Mouse (Mus musculus) liver, adult 2 months (tissue): ENCODE measurements around the gene Unc13b. TPM values are rescaled to one million over a fixed set of nuclear protein-coding genes. Genes with fewer than 3 reads are reported as not detected.

Experiments used
- DNase-seq: peaks from one replicate; pipeline ENCODE4 v3.0.0-alpha.2; 2011; ENCODE audit warnings: low read depth, low spot score; ENCODE audit errors: extremely low read depth
- H3K27ac ChIP-seq: fragments of 200-500 bp; replicated peaks from 2 replicates; pipeline ENCODE4 v1.5.1; 2012; ENCODE audit warnings: low read depth, mild to moderate bottlenecking, control low read depth, inconsistent platforms, low read length; ENCODE audit not compliant: insufficient read depth
- H3K27me3 ChIP-seq: fragments of 200-500 bp; 2 replicates; pipeline ENCODE4 v1.6.1; 2012; ENCODE audit warnings: mild to moderate bottlenecking, moderate library complexity, low read length, inconsistent platforms; ENCODE audit not compliant: control insufficient read depth, insufficient read depth
- H3K36me3 ChIP-seq: fragments of 200-500 bp; 2 replicates; pipeline ENCODE4 v1.6.1; 2012; ENCODE audit warnings: low read length, inconsistent platforms; ENCODE audit not compliant: control insufficient read depth, insufficient read depth
- H3K4me1 ChIP-seq: fragments of 200-500 bp; 2 replicates; pipeline ENCODE4 v1.6.1; 2011; ENCODE audit warnings: low read length; ENCODE audit not compliant: control insufficient read depth, insufficient read depth
- H3K4me3 ChIP-seq: fragments of 200-500 bp; 2 replicates; pipeline ENCODE4 v1.5.1; 2011; ENCODE audit warnings: low read depth, mild to moderate bottlenecking, control low read depth, low read length, moderate library complexity; ENCODE audit not compliant: insufficient read depth
- H3K79me2 ChIP-seq: fragments of 200-500 bp; 2 replicates; pipeline ENCODE4 v1.6.1; 2012; ENCODE audit warnings: inconsistent platforms, mild to moderate bottlenecking, low read length, moderate library complexity; ENCODE audit not compliant: control insufficient read depth, insufficient read depth
- H3K9ac ChIP-seq: fragments of 200-500 bp; 2 replicates; pipeline ENCODE4 v1.6.1; 2012; ENCODE audit warnings: low read depth, mild to moderate bottlenecking, control low read depth, inconsistent platforms, low read length
- CTCF ChIP-seq: fragments of 200-500 bp; IDR thresholded peaks from 2 replicates; pipeline ENCODE4 v1.5.1; 2011; ENCODE audit warnings: low read depth, low read length, control low read depth
- POLR2A ChIP-seq: fragments of 200-500 bp; IDR thresholded peaks from 2 replicates; pipeline ENCODE4 v1.6.1; 2011; ENCODE audit warnings: low read length, control low read depth; ENCODE audit not compliant: insufficient read depth; ENCODE audit errors: extremely low read depth
- WGBS: fragments of 180-500 bp; shearing (Covaris S2); methylation state at CpG from one replicate; pipeline ENCODE4 v1.1.7; 2018; 5-methylcytosine and 5-hydroxymethylcytosine counted together
- polyA plus RNA-seq: library from polyadenylated mRNA; depleted of rRNA; stranded (reverse); fragments of >200 nt; gene quantifications from 2 replicates; pipeline ENCODE4 v1.2.3, GENCODE M21; 2012
- total RNA-seq: library from RNA; depleted of rRNA; stranded (reverse); fragments of >200 nt; gene quantifications from 2 replicates; pipeline ENCODE4 v1.2.3, GENCODE M21; 2014

The Unc13b gene
- total and polyA plus RNA-seq, 2 experiments: 2.6 to 3.7 TPM

DNA sequence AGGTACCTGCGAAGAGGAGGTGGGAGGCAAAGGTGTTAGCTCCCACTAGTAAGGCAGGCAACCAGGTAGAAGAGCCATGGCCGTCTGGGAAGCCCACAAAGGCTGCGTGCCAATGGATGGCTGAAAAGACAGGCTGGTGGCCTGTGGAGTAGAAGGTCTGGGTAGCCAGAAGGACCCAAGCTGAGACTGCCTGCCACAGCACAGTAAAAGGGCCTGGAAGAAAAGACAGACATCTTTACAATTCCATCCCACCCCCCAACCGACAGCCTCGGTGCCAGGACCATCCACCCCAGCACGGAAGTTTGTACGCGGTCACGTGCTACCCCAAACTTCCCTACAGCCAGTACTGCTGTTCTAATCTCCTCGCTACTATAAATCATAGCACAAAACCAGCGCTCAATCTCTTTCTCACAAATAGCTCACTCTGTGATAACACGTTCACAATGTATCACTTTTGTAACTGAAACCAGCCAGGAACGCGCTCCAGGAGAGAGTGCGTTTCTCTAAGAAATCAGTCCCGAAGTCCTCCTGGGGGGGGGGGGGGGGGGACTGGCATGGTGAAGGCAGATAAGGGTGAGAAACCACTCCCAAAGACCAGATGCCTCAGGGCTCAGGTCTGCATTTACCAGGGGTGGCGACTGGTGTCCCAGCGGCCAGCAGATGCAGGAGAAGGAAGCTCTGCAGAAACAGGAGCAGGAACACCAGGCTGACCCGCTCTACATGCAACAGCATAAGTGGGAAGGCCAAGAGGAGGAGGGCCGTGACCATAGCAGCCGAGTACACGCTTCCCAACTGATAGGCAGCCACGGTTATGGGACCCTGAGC lies 38.9 kb upstream of the Unc13b start:
- no peak overlapping the region for H3K27ac ChIP-seq
- no peak overlapping the region for H3K4me3 ChIP-seq
- TF ChIP-seq POLR2A (no peak), CTCF (no peak)
- H3K9ac ChIP-seq: no peak overlapping the region
- DNase-seq: no peak
- peaks cover 7% of the 10 kb centered on the region; the same call in 1 of the 2 replicates for H3K36me3 ChIP-seq
- 96% methylated on average over 23 of the region's 23 CpGs for WGBS
- no peaks in the 10 kb centered on the region for H3K27me3 ChIP-seq
- H3K4me1 ChIP-seq: peaks cover 6% of the 10 kb centered on the region
- H3K79me2 ChIP-seq: no peaks in the 10 kb centered on the region

DNA sequence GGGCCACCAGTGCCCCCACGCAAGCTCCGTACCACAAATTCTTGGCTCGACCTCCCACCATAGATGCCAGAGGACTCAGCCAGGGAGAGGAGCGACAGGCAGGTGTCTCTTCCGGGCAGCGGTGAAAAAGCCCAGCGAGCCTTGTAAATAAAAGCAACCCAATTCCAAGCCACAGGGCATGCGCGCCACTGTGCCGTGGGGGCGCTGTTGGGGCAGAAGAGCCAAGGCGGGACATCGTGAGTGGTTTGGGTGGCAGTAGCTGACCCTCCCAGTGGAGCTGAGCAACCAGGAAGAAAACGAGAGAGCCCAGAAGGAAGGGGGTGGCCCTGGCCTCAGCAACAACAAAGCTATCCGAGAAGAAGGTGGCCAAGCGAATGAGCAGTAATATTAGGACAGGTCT lies 37.9 kb upstream of the Unc13b start:
- no peak for DNase-seq
- H3K4me1 ChIP-seq: peaks cover 9% of the 10 kb centered on the region
- 95% methylated on average over 16 of the region's 16 CpGs for WGBS
- H3K27ac ChIP-seq: no peak overlapping the region
- H3K4me3 ChIP-seq: no peak overlapping the region
- no peaks in the 10 kb centered on the region for H3K79me2 ChIP-seq
- no peaks in the 10 kb centered on the region for H3K27me3 ChIP-seq
- H3K9ac ChIP-seq: no peak overlapping the region
- TF ChIP-seq CTCF: no peak
- H3K36me3 ChIP-seq: peaks cover 7% of the 10 kb centered on the region; the same call in 1 of the 2 replicates

DNA sequence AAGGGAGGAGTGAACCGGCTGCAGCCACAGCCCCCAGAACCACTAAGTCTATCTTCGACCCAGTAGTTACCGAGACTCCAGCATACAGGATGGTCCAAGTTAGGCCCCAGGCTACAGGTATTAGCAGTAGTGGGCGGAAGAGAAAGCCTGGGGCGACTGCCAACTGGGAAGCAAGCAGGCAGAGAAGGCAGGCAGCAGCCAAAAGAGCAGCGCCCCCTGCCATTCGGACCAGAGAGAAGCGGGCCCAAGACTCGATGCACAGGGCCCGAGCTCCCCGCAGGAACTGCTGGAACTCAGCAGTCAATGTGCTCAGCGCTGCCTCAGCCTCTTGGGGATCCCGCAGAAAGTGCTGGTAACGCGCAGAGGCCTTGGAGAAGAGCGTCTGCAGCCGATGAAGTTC lies 37.4 kb upstream of the Unc13b start:
- Histone ChIP-seq H3K27me3 (no peaks in the 10 kb centered on the region), H3K36me3 (peaks cover 7% of the 10 kb centered on the region; the same call in 1 of the 2 replicates), H3K4me3 (no peak overlapping the region), H3K4me1 (peaks cover 9% of the 10 kb centered on the region), H3K9ac (no peak overlapping the region), H3K79me2 (no peaks in the 10 kb centered on the region), H3K27ac (no peak overlapping the region)
- WGBS: 89% methylated on average over 17 of the region's 17 CpGs
- DNase-seq: no peak
- TF ChIP-seq POLR2A: no peak
- TF ChIP-seq CTCF: no peak

DNA sequence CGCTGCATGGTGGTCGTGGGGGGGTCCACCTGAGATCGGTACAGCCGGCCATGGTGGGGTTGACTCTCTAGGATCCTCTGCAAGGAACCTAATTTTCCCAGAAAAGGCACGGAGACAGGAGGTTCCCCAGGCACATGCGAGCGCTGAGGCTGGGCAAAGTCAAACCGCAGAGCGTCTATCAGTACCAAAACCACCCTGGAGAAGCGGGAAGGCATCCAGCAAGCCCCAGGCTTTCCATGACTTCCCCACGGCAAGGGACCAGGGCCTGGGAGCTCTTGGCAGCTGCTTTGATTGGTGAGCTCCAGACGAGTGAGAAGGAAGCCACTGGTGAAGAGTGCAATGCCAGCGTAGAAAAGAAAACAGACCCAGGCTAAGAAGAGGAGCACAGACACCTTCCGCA lies 34.1 kb upstream of the Unc13b start:
- Histone ChIP-seq H3K79me2 (no peaks in the 10 kb centered on the region), H3K27me3 (no peaks in the 10 kb centered on the region), H3K27ac (no peak overlapping the region), H3K9ac (no peak overlapping the region), H3K4me1 (peaks cover 9% of the 10 kb centered on the region), H3K36me3 (peaks cover 6% of the 10 kb centered on the region; the same call in 1 of the 2 replicates), H3K4me3 (peak overlapping the region; percentile 9; the same call in 1 of the 2 replicates)
- TF ChIP-seq CTCF: no peak
- no peak for TF ChIP-seq POLR2A
- 79% methylated on average over 14 of the region's 14 CpGs for WGBS
- DNase-seq: no peak

DNA sequence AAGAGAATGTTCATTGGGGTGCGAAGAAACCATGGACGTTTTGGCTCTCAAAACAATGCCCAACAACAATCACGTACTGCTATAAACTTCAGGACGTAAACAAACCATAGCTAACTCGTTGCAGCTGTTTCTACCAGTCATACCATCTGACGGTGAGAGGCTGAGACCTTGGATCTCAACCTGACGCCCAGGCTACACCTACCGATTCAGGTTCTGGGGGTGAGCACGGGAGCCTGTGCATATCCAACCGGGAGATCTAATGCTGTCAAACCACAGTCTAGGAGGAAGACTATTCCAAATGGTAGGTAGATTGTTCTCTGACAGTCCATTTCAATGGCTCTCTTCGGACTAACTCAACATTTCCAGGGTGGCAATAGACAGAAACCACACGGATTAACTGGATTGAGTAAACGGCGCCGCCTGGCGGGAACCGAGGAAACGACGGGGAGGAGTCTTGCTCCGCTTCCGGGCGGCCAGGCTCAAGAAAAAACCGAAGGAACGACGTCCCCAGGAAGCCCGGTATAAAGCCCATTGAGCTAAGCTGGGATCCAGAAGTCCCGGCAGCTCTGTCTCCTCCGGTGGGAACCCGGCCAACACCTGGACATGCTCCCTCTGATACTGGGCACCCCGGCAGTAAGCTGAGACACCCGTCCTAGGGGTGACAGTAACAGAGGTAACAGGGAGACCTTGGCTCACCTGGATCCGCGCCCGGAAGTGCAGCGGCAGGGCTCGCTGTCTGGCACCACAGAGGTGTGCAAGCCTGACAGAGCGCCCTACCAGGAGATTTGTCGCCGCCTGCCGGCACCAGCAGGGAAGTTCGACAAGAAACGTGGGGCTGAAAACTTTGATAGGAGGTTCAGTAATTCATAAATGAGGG lies 33.4 kb upstream of the Unc13b start, which contains the start of gene Pigo:
Pigo (minus strand) TSS at position 736 of the 877 bp plus-strand sequence.
- H3K36me3 ChIP-seq: peaks cover 6% of the 10 kb centered on the region; the same call in 1 of the 2 replicates
- TF ChIP-seq CTCF (peak; percentile 95), POLR2A (no peak)
- H3K4me3 ChIP-seq: peak within 1 kb of the TSS; percentile 76
- peaks cover 11% of the 10 kb centered on the region for H3K4me1 ChIP-seq
- no peaks in the 10 kb centered on the region; the same call in 1 of the 2 replicates for H3K79me2 ChIP-seq
- 6% methylated on average over 42 of the region's 42 CpGs for WGBS
- peak within 1 kb of the TSS; percentile 94 for H3K27ac ChIP-seq
- peak; percentile 88 for DNase-seq
- H3K27me3 ChIP-seq: no peaks in the 10 kb centered on the region
- peak within 1 kb of the TSS; percentile 77 for H3K9ac ChIP-seq
